Mouse (Mus musculus): ENCODE results near the gene 4930432M17Rik. TPM values are rescaled to one million over a fixed set of nuclear protein-coding genes. Genes with fewer than 3 reads are reported as not detected.

4930432M17Rik gene
- not detected for polyA plus RNA-seq (2014; fragmentation: Illumina TruSeq; extraction: RNeasy Lipid Tissue Mini Kit (QIAGEN cat#74804); ENCODE audit: low read depth, low replicate concordance)

GRCm38 (mm10) chr3:121670462-121670861 lies at the start of gene 4930432M17Rik:
Gene 4930432M17Rik, plus strand, starts transcription at chr3:121670762.

GRCm38 (mm10) chr3:121722971-121723844 lies 52.6 kb downstream of the 4930432M17Rik start, which contains the start of gene F3:
Gene F3, plus strand, starts transcription at chr3:121723537.

Other genes starting within 250 kb of the 4930432M17Rik start
- 116 TPM for gene Cnn3, start 244.3 kb upstream of the 4930432M17Rik start, polyA plus RNA-seq (2014; fragmentation: Illumina TruSeq; extraction: RNeasy Lipid Tissue Mini Kit (QIAGEN cat#74804); ENCODE audit: low read depth, low replicate concordance)
- 210 TPM for gene Slc44a3, start 138.4 kb upstream of the 4930432M17Rik start, polyA plus RNA-seq (2014; fragmentation: Illumina TruSeq; extraction: RNeasy Lipid Tissue Mini Kit (QIAGEN cat#74804); ENCODE audit: low read depth, low replicate concordance)
- 195 TPM for gene F3, start 52.8 kb downstream of the 4930432M17Rik start, polyA plus RNA-seq (2014; fragmentation: Illumina TruSeq; extraction: RNeasy Lipid Tissue Mini Kit (QIAGEN cat#74804); ENCODE audit: low read depth, low replicate concordance)
- 279 TPM for gene Abcd3, start 144.5 kb downstream of the 4930432M17Rik start, polyA plus RNA-seq (2014; fragmentation: Illumina TruSeq; extraction: RNeasy Lipid Tissue Mini Kit (QIAGEN cat#74804); ENCODE audit: low read depth, low replicate concordance)

Data from sigmoid colon, adult 10 weeks (tissue).